Mouse (Mus musculus): ENCODE data around the gene Pcsk6. TPM values are rescaled to one million over a fixed set of nuclear protein-coding genes. Genes with fewer than 3 reads are reported as not detected.

Pcsk6 gene
- total and polyA plus RNA-seq, 3 experiments, result 0.01 TPM; not detected in 2

- Histone ChIP-seq H3K36me3 (ENCODE audit: control insufficient read depth in 1 of 2, insufficient read depth in 2 of 2, low read length in 2 of 2) (peaks cover 0 to 5% of the 10 kb centered on the region in 2 experiments; a peak in 1 of 4 replicates), H3K4me1 (ENCODE audit: control insufficient read depth in 1 of 2, insufficient read depth in 2 of 2, low read length in 2 of 2) (no peaks in the 10 kb centered on the region), H3K9me3 (replicated peaks; ENCODE audit: insufficient read depth, low read length) (no peaks in the 10 kb centered on the region), H3K9ac (ENCODE audit: control insufficient read depth, low read depth, low read length, poor library complexity, severe bottlenecking) (no peak overlapping the region), H3K27me3 (ENCODE audit: control insufficient read depth in 1 of 2, insufficient read depth in 2 of 2, low read length in 2 of 2) (no peaks in the 10 kb centered on the region), H3K4me3 (ENCODE audit: control insufficient read depth in 1 of 2, insufficient read depth in 1 of 2, low read depth in 2 of 2, low read length in 2 of 2) (no peak overlapping the region), H3K79me2 (ENCODE audit: control insufficient read depth, insufficient read depth, low read length, poor library complexity) (no peaks in the 10 kb centered on the region), H3K27ac (ENCODE audit: control insufficient read depth, low read depth, low read length) (no peak overlapping the region)
- DNase-seq (ENCODE audit: low read depth, low spot score), result no peak
- TF ChIP-seq POLR2AphosphoS5 (IDR thresholded peaks at IDR 0.05; ENCODE audit: borderline replicate concordance, low read depth, low read length), result no peak
- no peak for TF ChIP-seq SIN3A (IDR thresholded peaks at IDR 0.05; ENCODE audit: low read length)
- TF ChIP-seq ELF1 (IDR thresholded peaks at IDR 0.05; ENCODE audit: low read depth, low read length), result no peak
- TF ChIP-seq TCF12 (IDR thresholded peaks at IDR 0.05; ENCODE audit: low read depth, low read length), result no peak
- TF ChIP-seq RCOR1 (IDR thresholded peaks at IDR 0.05; ENCODE audit: low read depth, low read length), result no peak
- no peak for TF ChIP-seq ZC3H11A (IDR thresholded peaks at IDR 0.05; ENCODE audit: low read depth, low read length)
- no peak for TF ChIP-seq HCFC1 (IDR thresholded peaks at IDR 0.05; ENCODE audit: low read depth, low read length)
- TF ChIP-seq EP300 (IDR thresholded peaks at IDR 0.05; ENCODE audit: low read depth in 1 of 2, low read length in 2 of 2), result no peak
- no peak for TF ChIP-seq USF2 (IDR thresholded peaks at IDR 0.05; ENCODE audit: borderline replicate concordance in 1 of 2, insufficient read depth in 1 of 2, low read depth in 1 of 2, low read length in 2 of 2)
- TF ChIP-seq MXI1 (IDR thresholded peaks at IDR 0.05; ENCODE audit: low read depth, low read length), result no peak
- TF ChIP-seq MYB (IDR thresholded peaks at IDR 0.05; ENCODE audit: low read depth, low read length), result no peak
These were observed 230.0 kb downstream of the Pcsk6 start for GRCm38 (mm10) chr7:66091553-66091952.

GRCm38 (mm10) chr7:66092656-66093055 lies 231.1 kb downstream of the Pcsk6 start:
- no peaks in the 10 kb centered on the region; a peak in 1 of 4 replicates for H3K36me3 ChIP-seq (ENCODE audit: control insufficient read depth in 1 of 2, insufficient read depth in 2 of 2, low read length in 2 of 2)
- no peak for TF ChIP-seq EP300 (IDR thresholded peaks at IDR 0.05; ENCODE audit: low read depth in 1 of 2, low read length in 2 of 2)
- no peaks in the 10 kb centered on the region for H3K79me2 ChIP-seq (ENCODE audit: control insufficient read depth, insufficient read depth, low read length, poor library complexity)
- H3K9ac ChIP-seq (ENCODE audit: control insufficient read depth, low read depth, low read length, poor library complexity, severe bottlenecking), result no peak overlapping the region
- no peak for DNase-seq (ENCODE audit: low read depth, low spot score)
- no peaks in the 10 kb centered on the region for H3K9me3 ChIP-seq (replicated peaks; ENCODE audit: insufficient read depth, low read length)
- no peak overlapping the region for H3K27ac ChIP-seq (ENCODE audit: control insufficient read depth, low read depth, low read length)
- H3K4me3 ChIP-seq (ENCODE audit: control insufficient read depth in 1 of 2, insufficient read depth in 1 of 2, low read depth in 2 of 2, low read length in 2 of 2), result no peak overlapping the region
- no peaks in the 10 kb centered on the region for H3K4me1 ChIP-seq (ENCODE audit: control insufficient read depth in 1 of 2, insufficient read depth in 2 of 2, low read length in 2 of 2)
- no peaks in the 10 kb centered on the region for H3K27me3 ChIP-seq (ENCODE audit: control insufficient read depth in 1 of 2, insufficient read depth in 2 of 2, low read length in 2 of 2)

GRCm38 (mm10) chr7:66094141-66094540 lies 232.6 kb downstream of the Pcsk6 start:
- Histone ChIP-seq H3K27me3 (ENCODE audit: control insufficient read depth in 1 of 2, insufficient read depth in 2 of 2, low read length in 2 of 2) (no peaks in the 10 kb centered on the region), H3K27ac (ENCODE audit: control insufficient read depth, low read depth, low read length) (no peak overlapping the region), H3K9me3 (replicated peaks; ENCODE audit: insufficient read depth, low read length) (no peaks in the 10 kb centered on the region), H3K4me1 (ENCODE audit: control insufficient read depth in 1 of 2, insufficient read depth in 2 of 2, low read length in 2 of 2) (no peaks in the 10 kb centered on the region), H3K9ac (ENCODE audit: control insufficient read depth, low read depth, low read length, poor library complexity, severe bottlenecking) (no peak overlapping the region), H3K79me2 (ENCODE audit: control insufficient read depth, insufficient read depth, low read length, poor library complexity) (no peaks in the 10 kb centered on the region), H3K36me3 (ENCODE audit: control insufficient read depth in 1 of 2, insufficient read depth in 2 of 2, low read length in 2 of 2) (no peaks in the 10 kb centered on the region; a peak in 1 of 4 replicates), H3K4me3 (ENCODE audit: control insufficient read depth in 1 of 2, insufficient read depth in 1 of 2, low read depth in 2 of 2, low read length in 2 of 2) (no peak overlapping the region)
- no peak for DNase-seq (ENCODE audit: low read depth, low spot score)
- TF ChIP-seq RCOR1 (IDR thresholded peaks at IDR 0.05; ENCODE audit: low read depth, low read length), result no peak
- TF ChIP-seq NELFE (IDR thresholded peaks at IDR 0.05; ENCODE audit: low read depth, low read length), result no peak
- no peak for TF ChIP-seq E2F4 (IDR thresholded peaks at IDR 0.05; ENCODE audit: borderline replicate concordance, low read depth, low read length)
- TF ChIP-seq NRF1 (IDR thresholded peaks at IDR 0.05; ENCODE audit: insufficient read depth, low read depth, low read length, poor library complexity, severe bottlenecking), result no peak
- no peak for TF ChIP-seq ELF1 (IDR thresholded peaks at IDR 0.05; ENCODE audit: low read depth, low read length)
- no peak for TF ChIP-seq SMC3 (IDR thresholded peaks at IDR 0.05; ENCODE audit: low read depth, low read length)
- TF ChIP-seq HCFC1 (IDR thresholded peaks at IDR 0.05; ENCODE audit: low read depth, low read length), result no peak
